Mouse (Mus musculus): Measurements from ENCODE around the gene Lrrc28.
A peak's percentile ranks its signal among the peaks of the same experiment; 100 is the strongest.

Gene Lrrc28

GRCm38 (mm10) chr7:67486925-67487760, 157.9 kb downstream of the Lrrc28 start:
- DNase-seq (ENCODE audit: low spot score in 2 of 2): no peak

- no peak for DNase-seq (ENCODE audit: low spot score in 2 of 2)
These were observed 158.7 kb downstream of the Lrrc28 start for GRCm38 (mm10) chr7:67486417-67486816.

DNA sequence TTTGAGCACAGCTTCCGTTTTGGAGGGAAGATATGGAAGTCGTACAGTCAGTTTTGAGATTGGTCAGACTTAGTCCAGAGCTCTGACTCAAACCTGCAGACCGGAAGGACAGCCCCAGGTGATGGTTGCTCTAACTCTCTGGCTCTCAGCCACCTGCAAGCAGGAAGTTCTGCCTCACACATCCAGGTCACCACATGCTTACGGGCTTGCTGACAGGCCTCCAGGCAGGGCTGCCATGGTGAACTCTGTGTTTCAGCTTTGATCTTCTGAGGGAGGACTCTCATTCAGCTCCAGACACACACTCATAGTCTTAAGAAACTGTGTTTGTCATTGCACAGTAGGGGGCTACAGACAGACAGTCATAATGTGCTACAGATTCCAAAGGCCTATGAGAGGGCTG, 161.4 kb downstream of the Lrrc28 start:
- peak in 1 of 2 experiments; percentile 30 for DNase-seq (ENCODE audit: low spot score in 2 of 2)

DNA sequence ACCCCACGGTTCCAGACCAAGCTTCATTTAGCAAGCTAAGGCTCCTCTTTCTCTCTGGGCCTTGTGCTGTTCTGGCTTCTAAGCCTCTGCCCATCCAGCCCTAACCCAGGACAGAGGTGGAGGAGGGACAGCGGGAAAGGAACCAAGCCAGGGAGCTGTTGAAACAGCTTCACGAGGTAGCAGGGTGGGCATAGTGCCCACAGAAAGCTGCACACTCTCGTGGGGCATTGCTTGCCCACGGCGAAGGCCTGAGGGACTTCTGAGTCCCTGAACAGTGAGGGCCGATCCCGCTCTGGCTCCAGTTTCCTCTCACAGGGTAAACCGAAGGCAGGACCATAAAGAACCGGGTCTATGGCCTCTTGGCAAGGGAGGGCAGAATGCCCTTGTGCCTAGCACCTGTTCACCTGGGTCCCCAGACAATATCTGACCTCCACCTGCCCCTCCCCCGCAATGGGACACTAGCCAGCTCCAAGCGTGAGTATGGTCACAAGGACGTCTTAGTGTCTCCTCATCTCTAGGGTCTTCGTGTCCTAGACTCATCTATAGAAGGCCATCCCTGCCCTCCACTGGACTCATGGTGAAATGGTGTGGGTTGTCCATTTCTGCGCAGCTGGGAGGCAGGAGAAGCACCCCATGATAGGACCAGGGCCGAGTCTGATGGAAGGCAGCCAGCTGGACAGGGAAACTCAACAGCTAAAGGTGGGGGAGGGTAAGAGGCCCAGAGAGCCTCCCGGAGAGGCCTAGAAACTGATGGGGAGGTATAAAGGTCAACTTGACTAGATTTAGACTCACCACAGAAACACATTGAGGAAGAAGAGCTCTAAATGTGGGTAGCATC, 165.3 kb downstream of the Lrrc28 start:
- no peak for DNase-seq (ENCODE audit: low spot score in 2 of 2)

- no peak for DNase-seq (ENCODE audit: low spot score in 2 of 2)
These were observed 165.9 kb downstream of the Lrrc28 start for GRCm38 (mm10) chr7:67479168-67479567.

- DNase-seq (ENCODE audit: low spot score in 2 of 2): peak; percentile 54 to 64
These were observed 167.1 kb downstream of the Lrrc28 start for GRCm38 (mm10) chr7:67477996-67478395.

GRCm38 (mm10) chr7:67471295-67471694, 173.8 kb downstream of the Lrrc28 start:
- DNase-seq (ENCODE audit: low spot score in 2 of 2): no peak

DNA sequence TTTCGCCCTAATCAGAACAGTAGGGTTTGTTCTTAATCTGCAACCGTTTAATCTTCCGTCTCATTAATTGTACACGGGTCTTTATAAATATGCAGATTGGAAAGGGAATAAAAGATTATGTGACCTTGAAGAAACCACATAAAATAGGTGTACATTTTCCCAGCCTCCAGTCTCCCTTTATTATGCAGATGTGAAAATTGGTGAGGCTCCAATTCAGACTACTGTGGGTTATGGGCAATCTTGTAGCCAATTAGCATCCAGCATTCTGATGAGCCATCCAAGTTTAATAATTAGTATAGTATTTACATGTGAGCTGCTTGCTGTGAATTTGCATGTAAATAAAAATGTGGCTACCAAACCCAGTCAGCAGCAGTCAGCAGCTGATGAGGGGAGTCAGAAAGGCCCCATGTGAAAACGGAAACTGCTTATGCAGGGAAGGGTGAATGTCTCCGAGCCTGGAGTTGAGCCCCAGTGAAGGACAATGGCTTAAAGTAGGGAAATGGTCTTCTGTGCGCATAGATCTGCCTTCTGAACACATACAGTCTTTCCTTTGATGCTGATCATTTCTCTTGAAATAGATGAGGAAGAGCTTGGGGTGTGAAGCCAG, 176.2 kb downstream of the Lrrc28 start:
- no peak for DNase-seq (ENCODE audit: low spot score in 2 of 2)

DNA sequence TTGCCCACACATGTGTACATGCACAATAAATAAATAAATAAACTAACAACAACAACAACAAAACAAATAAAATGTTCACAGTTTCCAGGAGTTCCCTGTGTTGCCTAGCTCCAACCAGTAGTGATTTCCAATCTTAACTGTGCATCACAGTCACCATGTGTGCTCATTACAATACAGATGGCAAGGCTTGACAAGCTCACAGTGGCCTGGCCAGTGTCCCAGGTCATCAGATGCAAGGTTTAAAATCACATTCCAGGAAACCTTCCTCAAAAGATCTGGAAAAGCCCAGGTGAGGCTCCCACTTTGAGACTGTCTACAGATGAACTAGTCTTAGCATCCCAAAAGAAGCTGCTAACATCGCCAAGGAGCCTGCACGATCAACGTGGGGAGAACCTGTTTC, 176.9 kb downstream of the Lrrc28 start:
- DNase-seq (ENCODE audit: low spot score in 2 of 2): no peak

DNA sequence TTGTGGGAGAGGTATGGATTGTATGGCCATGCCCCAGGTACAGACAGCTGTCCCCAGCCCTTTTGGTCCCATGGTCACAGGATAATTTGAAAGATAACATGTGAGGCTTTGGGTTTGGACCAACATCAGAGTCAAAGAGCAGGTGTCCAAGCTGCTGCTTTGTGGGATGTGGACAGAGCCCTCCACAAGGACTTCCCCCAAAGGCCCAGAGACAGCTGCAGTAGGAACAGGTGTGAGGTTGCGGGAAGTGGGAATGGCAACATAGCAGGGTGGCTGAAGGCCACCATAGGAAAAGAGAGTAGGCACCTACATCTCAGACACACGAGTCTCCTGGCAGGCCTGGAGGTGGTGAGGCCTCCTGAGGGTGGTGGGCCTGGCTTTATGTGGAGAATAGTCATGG, 178.7 kb downstream of the Lrrc28 start:
- no peak for DNase-seq (ENCODE audit: low spot score in 2 of 2)

GRCm38 (mm10) chr7:67464633-67465032, 180.4 kb downstream of the Lrrc28 start:
- DNase-seq (ENCODE audit: low spot score in 2 of 2): no peak

GRCm38 (mm10) chr7:67463565-67463964, 181.5 kb downstream of the Lrrc28 start:
- DNase-seq (ENCODE audit: low spot score in 2 of 2): no peak
